Mouse (Mus musculus) right cerebral cortex, postnatal 14 days (tissue): ENCODE measurements around the gene Pcmtd2.
A peak's percentile ranks its signal among the peaks of the same experiment; 100 is the strongest.
"Not testable (repeated sequence)": the region's sequence is repeated elsewhere in the genome, so short reads cannot be mapped to it uniquely, and the experiment has no call there.

Source experiments
- DNase-seq: peaks from one replicate; pipeline ENCODE4 v3.0.0; 2022

Pcmtd2 gene

DNA sequence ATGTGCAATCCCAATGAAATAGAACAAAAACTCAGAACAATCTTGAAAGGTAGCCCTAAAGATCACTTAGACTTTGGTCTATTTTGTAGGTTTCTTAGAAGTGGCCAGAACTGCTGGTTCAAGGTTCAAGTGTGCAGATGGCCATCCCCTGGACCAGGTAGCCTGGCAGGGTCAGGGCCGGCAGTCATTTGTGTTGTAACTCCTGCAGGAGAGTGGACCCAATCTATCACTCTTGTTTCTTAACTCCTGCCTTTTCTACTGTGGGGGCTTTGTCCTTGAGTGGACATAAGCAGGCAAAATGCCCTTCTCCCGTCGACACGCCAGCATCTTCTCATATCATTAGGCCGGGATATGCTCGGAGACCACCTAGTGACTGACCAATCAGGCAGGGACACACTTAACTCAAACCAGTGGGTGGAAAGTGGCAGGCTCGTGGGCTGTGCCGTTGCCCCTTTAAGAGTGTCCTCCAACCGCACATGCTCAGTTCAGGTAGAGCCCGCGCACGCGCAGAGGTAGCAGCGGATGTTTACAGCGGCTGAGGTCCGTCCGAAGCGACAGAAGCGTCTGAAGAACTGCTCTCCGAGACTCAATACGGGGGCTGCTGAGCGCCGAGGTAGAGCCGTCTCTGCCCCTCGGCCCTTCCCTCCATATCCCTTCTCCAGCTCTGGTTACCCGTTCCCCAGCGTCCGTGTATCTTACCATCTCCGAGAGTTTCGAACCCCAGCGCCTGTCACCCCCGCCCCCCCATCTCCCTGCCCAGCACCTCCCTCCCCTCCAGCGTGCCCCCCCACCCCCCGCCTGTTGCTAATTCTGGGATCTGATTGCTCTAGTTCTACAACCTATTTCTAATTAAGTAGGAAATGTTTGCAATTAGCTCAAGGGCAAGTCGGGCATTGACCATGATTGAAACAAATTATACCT, at the start of gene Pcmtd2:
Pcmtd2 (plus strand) TSS at position 483 of the 921 bp plus-strand sequence.
- DNase-seq: peak; percentile 89

DNA sequence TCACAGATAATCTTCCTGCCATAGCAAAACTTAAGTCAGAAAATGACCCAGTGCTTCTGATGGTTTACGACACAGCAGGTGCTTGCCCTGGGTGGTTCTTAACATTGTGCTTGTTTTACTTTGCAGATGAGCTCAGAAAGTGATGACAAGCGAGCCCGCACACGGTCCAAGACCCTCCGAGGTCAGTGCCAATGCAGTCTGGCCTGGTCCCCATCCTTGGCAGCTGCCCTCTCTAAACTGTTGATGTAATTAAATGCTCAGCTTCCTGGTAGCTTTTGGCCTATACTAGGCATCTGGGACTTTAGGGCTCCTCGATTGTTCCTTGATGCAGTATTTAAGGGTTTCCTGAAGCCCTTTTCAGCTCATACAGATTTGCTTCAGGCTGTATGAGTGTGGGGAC, 48.3 kb upstream of the Pcmtd2 start:
- DNase-seq: no peak

DNA sequence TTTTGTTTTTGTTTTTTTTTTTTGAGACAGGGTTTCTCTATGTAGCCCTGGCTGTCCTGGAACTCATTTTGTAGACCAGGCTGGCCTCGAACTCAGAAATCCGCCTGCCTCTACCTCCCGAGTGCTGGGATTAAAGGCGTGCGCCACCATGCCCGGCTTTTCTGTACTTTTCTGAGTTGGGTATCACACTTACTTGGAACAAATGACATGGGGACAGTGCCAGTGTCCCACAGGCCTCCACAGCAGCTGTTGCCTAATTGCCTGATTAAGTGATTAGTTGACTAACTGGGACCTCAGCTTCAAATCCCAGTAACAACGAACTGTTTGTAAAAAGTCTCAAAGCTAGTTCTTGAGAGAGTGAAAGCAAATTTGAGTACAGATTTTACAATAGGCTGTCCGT, 44.5 kb upstream of the Pcmtd2 start:
- not testable (repeated sequence) for DNase-seq

DNA sequence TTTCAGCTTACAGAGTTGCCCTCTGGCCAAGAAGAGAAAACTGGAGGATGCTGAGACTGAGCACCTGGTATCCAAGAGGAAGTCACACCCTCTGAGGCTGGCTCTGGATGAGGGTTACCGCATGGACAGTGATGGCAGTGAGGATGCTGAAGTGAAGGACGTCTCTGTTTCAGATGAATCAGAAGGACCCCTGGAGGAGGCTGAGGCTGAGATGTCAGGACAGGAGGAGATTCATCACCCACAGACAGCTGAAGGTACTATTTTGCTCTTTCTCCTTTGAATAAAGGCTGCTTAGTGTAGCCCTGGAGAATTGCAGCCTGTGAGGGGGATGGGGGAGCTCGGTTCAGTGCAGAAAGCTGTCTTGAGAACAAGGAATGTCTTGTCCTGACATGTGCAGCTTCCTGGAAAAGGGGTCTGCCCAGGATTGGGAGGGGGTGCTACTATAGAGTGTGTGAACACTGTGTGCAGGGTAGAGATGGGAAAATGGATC, 42.0 kb upstream of the Pcmtd2 start:
- DNase-seq: peak; percentile 15

DNA sequence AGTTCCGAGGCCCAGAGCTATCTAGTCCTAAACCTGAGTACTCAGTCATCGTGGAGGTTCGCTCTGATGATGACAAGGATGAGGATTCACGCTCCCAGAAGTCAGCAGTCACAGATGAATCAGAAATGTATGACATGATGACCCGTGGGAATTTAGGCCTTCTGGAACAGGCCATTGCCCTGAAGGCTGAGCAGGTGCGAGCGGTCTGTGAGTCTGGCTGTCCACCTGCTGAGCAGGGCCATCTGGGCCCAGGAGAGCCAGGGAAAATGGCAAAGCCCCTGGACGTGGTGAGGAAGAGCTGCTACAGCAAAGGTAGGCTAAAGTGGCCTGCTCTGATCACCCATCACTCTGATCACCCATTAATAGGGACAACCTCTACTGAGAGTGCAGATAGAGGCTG, 40.0 kb upstream of the Pcmtd2 start:
- DNase-seq: no peak

DNA sequence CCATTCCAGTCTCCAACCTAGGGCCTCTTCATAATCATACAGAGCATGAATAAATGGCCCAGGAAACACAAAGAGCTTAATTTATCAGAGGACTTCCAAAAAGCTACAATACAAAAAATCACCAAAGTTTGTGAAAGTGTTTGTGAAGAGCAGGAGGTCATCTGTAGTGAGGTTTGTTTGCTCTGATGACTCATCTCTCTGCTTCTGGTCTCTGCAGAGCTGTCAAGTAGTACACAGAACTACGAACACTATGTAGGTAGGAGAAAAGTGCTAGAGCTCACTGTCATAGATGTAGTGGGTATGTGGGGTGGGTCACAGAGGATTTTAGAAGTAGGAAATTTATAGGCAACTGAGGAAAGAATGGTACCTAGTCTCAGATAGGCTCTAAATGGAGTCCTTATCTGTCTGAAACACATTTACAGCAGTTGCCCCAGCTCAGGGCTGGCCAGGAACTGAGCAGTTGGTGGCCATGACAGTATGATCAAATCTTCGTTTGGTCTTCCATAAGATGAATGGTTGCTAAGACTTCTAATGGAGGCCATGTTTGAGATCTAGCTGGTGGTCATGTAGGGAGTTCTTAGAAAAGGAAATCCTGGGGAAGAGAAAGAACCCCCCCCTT, 8.5 kb upstream of the Pcmtd2 start:
- no peak for DNase-seq

DNA sequence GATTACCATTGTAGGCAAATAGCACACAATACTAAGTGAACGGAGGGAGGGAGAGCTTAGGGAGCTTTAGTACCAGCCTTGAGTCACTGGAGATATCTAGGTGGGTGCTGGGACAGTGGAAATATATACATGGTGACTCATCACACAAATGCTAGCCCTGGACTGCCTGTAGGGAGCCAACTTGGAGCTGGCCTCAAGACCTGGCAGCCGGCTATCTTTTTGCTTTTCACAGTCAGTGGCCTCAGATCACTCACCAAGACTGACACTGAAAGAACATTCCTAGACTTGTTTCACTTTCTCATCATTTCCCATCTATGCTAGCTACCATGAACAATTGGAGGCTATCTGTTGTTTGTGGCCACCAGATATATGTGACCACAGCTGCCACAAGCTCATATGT, 4.9 kb upstream of the Pcmtd2 start:
- no peak for DNase-seq

DNA sequence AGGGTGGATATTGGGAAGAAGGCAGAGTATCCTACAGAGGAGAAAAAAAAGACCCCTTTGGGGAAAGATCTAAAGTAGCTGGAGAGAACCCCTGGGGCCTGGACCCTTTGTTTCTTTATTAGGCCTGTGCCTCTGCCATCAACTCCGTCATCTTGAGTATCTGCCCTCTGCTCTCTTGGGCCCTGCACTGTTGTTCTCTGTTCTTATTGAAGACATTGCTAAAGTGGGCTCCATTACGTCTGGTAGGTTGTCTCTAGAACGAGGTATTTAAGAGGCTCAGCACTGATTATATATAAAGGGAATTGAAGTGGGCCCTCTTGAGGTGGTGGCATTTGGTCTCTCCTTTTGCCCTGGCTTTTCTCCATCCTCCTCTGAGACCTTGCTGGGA, 633 bp downstream of the Pcmtd2 start:
- no peak for DNase-seq

DNA sequence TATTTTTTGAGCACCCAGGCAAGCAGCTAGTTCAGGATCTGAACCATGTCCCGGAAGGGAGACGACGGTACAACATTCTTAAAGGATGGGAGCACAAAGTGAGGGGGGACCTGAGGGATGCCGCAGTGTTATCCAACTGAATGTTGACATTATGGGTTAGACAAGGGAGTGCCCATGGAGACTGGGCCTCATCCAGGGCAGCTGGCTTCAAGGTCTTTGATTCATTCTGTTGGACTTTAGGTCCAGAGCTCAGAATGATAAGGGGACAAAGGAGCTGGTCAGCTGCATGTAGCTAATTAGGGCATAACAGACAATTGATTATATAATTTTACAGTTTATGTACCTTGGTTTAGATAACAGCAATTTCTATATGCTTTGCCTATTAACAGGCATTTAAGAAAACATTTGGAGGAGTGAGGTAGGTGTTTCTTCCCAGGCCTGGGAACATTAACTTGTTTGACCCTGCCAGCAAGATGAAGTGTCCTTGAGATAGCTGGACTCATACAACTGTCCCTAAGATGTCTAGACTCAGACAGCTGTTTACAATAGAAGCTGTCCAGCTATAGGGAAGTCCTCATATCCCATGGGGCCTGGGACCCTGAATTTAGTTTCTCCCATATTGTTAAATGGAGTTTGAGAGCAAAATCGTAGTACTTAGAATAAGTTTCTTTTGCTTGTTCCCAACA, 8.2 kb downstream of the Pcmtd2 start:
- no peak for DNase-seq

DNA sequence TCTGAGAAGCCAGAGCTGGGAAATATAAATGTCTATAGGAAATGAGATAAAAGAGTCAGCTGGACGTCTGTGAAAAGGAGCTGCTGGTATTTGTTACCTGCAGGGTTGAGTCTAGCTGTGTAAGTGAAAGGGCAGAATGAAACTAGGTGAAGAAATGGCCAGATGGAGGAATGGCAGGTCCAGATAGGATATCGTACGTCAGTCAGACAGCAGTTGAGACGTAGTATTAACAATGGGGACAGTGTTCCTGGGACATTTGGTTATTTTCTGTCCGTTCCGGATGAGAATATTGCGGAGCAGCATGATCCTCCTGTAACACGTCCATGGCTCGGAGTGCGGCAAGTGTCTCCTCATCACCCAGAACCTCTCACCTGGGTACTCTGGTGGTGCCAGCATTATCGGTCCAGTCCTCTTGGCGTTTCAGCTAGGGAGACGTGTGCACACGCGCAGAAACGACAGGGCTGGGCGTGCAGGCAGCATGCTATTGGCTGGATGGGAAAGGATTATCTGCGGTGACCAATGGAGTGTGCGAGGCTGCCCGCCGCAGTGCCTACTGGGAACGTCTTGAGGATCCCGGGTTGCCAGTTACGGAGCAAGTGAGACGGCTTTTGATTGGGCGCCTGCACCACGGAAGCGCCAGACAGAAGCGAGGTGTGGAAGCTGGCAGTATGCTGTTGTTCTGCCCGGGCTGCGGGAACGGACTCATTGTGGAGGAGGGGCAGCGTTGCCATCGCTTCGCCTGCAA, 26.3 kb downstream of the Pcmtd2 start, which contains the start of gene Polr3k:
Polr3k (plus strand) TSS at position 547 of the 745 bp plus-strand sequence.
- DNase-seq: peak; percentile 91

DNA sequence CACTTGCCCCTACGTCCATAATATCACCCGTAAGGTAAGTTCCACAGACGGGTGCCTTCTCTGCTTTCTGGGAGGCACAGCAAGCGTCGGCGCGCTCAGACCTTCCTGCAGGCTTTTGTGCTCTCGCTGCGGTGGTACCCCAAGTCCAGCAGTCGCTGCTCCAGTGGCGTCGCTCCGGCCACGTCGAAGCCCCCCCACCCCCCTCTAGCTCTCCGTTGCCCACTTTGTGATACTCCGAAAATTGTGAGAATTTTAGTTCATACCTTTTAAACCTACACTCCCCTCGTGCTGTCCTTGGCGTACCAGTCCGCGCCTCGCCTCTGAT, 26.8 kb downstream of the Pcmtd2 start:
- no peak for DNase-seq

DNA sequence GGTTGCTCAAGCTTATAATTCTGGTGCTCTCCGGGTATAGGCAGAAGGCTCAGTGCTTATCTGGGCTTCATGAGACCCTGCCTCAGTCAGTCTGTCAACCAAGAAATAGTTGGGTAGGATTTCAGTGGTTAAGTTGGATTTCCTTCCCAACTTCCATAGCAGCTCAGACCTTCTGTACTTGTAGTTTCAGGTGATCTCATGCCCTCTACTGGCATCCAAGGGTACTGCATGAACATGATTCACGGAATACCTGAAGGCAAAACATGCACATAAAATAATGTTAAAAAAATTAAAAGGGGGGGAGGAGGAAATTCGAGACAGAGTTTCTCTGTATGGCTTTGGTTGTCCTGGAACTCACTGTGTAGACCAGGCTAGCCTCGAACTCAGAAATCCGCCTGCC, 29.3 kb downstream of the Pcmtd2 start:
- peak; percentile 72 for DNase-seq

DNA sequence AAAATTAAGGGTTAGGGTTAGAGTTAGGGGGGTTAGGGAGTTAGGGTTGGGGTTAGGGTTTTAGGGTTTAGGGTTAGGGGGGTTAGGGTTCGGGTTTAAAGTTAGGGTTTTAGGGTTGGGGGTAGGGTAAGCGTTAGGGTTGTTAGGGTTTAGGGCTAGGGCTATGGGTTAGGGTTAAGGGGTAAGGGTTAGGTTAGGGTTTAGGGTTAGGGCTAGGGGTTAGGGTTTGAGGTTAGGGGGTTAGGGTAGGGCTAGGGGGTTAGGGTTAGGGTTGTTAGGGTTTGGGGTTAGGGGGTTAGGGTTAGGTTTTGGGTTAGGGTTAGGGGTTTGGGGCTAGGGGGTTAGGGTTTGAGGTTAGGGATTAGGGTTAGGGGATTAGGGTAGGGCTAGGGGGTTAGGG, 33.4 kb downstream of the Pcmtd2 start:
- DNase-seq: no peak

DNA sequence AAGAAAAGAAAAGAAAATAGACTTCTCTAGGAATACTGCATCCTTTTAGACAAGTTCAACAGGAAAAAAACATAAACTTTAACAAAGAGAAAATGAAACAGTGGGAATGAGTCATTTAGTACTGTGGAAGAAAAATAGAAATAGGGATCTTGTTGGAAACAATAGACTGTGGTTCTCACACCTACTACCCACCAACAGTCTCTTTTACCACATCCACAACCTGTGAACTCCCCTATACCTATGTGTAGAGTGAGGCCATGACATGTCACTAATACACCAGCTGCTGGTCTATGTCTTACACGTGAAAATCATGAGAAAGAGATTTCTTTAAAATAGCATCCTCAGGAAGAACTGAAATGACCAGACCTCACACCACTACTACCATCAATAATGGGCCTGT, 41.2 kb downstream of the Pcmtd2 start:
- no peak for DNase-seq

DNA sequence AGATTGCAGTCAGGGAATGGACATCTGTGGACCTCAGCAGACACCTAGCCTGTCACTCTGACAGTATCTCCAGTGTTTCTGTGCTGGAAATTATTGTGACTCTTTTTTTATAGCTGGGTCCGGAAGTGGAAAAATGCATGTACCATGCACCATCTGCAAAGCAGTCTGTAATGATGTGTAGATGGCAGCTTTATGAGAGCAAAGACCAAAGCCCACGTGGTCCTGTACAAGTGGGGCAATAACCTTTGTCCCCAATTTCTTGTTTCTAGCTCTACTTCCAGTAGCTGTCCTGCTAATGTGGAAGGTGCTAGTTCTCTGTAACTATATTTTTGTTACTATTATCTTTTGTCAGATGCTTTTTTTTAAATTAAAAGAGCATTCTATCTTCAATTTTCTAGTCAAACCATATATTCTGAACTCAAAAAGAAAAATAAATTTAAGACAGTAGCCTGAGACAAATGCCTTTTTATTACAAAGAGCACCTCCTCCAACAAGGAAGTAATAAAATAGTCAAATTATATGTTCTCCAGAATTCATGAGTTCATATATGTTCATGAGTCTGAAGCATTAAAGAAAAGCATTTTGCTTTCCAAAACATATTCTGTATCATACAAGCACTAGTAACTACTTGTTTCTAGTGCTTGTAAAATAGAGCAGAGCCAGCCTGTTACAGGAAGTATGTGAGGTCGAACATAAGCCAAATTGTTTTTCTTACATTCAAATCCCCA, 45.5 kb downstream of the Pcmtd2 start:
- no peak for DNase-seq
